Mouse (Mus musculus) heart, embryonic 14.5 days (tissue): ENCODE data around the gene Rbm33. TPM values are rescaled to one million over a fixed set of nuclear protein-coding genes. Genes with fewer than 3 reads are reported as not detected.

Experiments
- ATAC-seq: fragments of 200-750 bp; cut with Nextera tagmentation; 2 replicates; pipeline ENCODE4 v1.8.0; 2017; ENCODE audit warnings: low read depth, moderate TSS enrichment; ENCODE audit not compliant: insufficient number of reproducible peaks, insufficient read depth, low FRiP score
- H3K27ac ChIP-seq, 2 experiments: fragments of 200-500 bp in 1 of 2; fragments of 300-500 bp in 1 of 2; sonication (generic) in 1 of 2; replicated peaks in 1 of 2; 2 replicates each; pipeline ENCODE4 v1.5.1; 2012 to 2014; ENCODE audit warnings: low read depth in 2 of 2, low read length in 2 of 2, control low read depth in 1 of 2, mild to moderate bottlenecking in 1 of 2, mixed read lengths in 1 of 2; ENCODE audit not compliant: control insufficient read depth in 1 of 2, insufficient read depth in 1 of 2
- H3K27me3 ChIP-seq: fragments of 300-500 bp; sonication (generic); 2 replicates; pipeline ENCODE4 v1.6.1; 2014; ENCODE audit warnings: mild to moderate bottlenecking, low read length, control low read depth; ENCODE audit not compliant: control insufficient read depth, insufficient read depth
- H3K36me3 ChIP-seq: fragments of 300-500 bp; sonication (generic); 2 replicates; pipeline ENCODE4 v1.6.1; 2014; ENCODE audit warnings: mild to moderate bottlenecking, control low read depth, low read length, mixed read lengths; ENCODE audit not compliant: control insufficient read depth, insufficient read depth
- H3K4me1 ChIP-seq, 2 experiments: fragments of 200-500 bp in 1 of 2; fragments of 300-500 bp in 1 of 2; sonication (generic) in 1 of 2; 2 replicates each; pipeline ENCODE4 v1.6.1; 2012 to 2014; ENCODE audit warnings: low read length in 2 of 2, control low read depth in 1 of 2, mixed read lengths in 1 of 2; ENCODE audit not compliant: control insufficient read depth in 2 of 2, insufficient read depth in 2 of 2
- H3K4me2 ChIP-seq: fragments of 300-500 bp; sonication (generic); 2 replicates; pipeline ENCODE4 v1.6.1; 2014; ENCODE audit warnings: mild to moderate bottlenecking, low read length
- H3K4me3 ChIP-seq, 2 experiments: fragments of 200-500 bp in 1 of 2; fragments of 300-500 bp in 1 of 2; sonication (generic) in 1 of 2; 2 replicates each; pipeline ENCODE4 v1.5.1; 2012 to 2014; ENCODE audit warnings: low read length in 2 of 2, mild to moderate bottlenecking in 2 of 2, control low read depth in 1 of 2, low read depth in 1 of 2, moderate library complexity in 1 of 2; ENCODE audit not compliant: control insufficient read depth in 1 of 2, insufficient read depth in 1 of 2
- H3K9ac ChIP-seq: fragments of 300-500 bp; sonication (generic); 2 replicates; pipeline ENCODE4 v1.6.1; 2014; ENCODE audit warnings: mild to moderate bottlenecking, low read length
- H3K9me3 ChIP-seq: fragments of 300-500 bp; sonication (generic); 2 replicates; pipeline ENCODE4 v1.6.1; 2016; ENCODE audit warnings: low read length, control low read depth; ENCODE audit not compliant: control insufficient read depth
- WGBS: fragments of 180-500 bp; shearing (Covaris S2); extraction: QIAGEN DNeasy Blood & Tissue Kit; methylation state at CpG from one replicate; pipeline ENCODE4 v1.1.7; 2014; 5-methylcytosine and 5-hydroxymethylcytosine counted together
- polyA plus RNA-seq: library from polyadenylated mRNA; unstranded; fragments of >200 nt; fragmentation: Nextera tagmentation; extraction: Ambion mirVana; gene quantifications from 2 replicates; pipeline ENCODE4 v1.2.1, GENCODE M21; 2014

Gene Rbm33
- polyA plus RNA-seq, 1 experiment from 2014 or later, result 14.4 TPM

- WGBS, result 85% methylated on average over 3 of the region's 3 CpGs
- no peak overlapping the region for H3K4me3 ChIP-seq
- H3K9ac ChIP-seq, result no peak overlapping the region
- H3K36me3 ChIP-seq, result peaks cover 35% of the 10 kb centered on the region
- ATAC-seq, result no peak
- H3K9me3 ChIP-seq, result no peaks in the 10 kb centered on the region
- H3K4me1 ChIP-seq, result peaks cover 2 to 21% of the 10 kb centered on the region in 2 experiments; a peak in 3 of 4 replicates
- no peaks in the 10 kb centered on the region for H3K27me3 ChIP-seq
- H3K4me2 ChIP-seq, result no peak overlapping the region
- no peak overlapping the region for H3K27ac ChIP-seq
These were observed 89.7 kb downstream of the Rbm33 start for GRCm38 (mm10) chr5:28406662-28407061.

- Histone ChIP-seq H3K4me2 (no peak overlapping the region), H3K36me3 (peaks cover 90% of the 10 kb centered on the region)
These were observed 95.2 kb downstream of the Rbm33 start for GRCm38 (mm10) chr5:28412006-28412685.

GRCm38 (mm10) chr5:28413533-28413932, 96.6 kb downstream of the Rbm33 start:
- Histone ChIP-seq H3K27me3 (no peaks in the 10 kb centered on the region), H3K9ac (no peak overlapping the region), H3K4me3 (no peak overlapping the region), H3K9me3 (no peaks in the 10 kb centered on the region), H3K36me3 (peaks cover 95% of the 10 kb centered on the region), H3K4me2 (no peak overlapping the region), H3K27ac (no peak overlapping the region), H3K4me1 (no peaks in the 10 kb centered on the region)
- 82% methylated on average over 5 of the region's 5 CpGs for WGBS
- no peak for ATAC-seq

More at GRCm38 (mm10) chr5:28412006-28412685, 95.2 kb downstream of the Rbm33 start:
- 74% methylated on average over 2 of the region's 2 CpGs for WGBS
- ATAC-seq, result no peak
- Histone ChIP-seq H3K27ac (no peak overlapping the region), H3K27me3 (no peaks in the 10 kb centered on the region), H3K4me3 (no peak overlapping the region), H3K9ac (no peak overlapping the region), H3K4me1 (no peaks in the 10 kb centered on the region), H3K9me3 (no peaks in the 10 kb centered on the region)

GRCm38 (mm10) chr5:28414076-28414475, 97.2 kb downstream of the Rbm33 start:
- Histone ChIP-seq H3K4me2 (no peak overlapping the region), H3K27ac (no peak overlapping the region)
- WGBS, result 86% methylated on average over 3 of the region's 3 CpGs

GRCm38 (mm10) chr5:28416029-28416428, 99.1 kb downstream of the Rbm33 start:
- no peaks in the 10 kb centered on the region for H3K9me3 ChIP-seq
- peaks cover 95% of the 10 kb centered on the region for H3K36me3 ChIP-seq
- no peak overlapping the region for H3K4me3 ChIP-seq
- ATAC-seq, result no peak
- no peaks in the 10 kb centered on the region for H3K4me1 ChIP-seq
- H3K27me3 ChIP-seq, result no peaks in the 10 kb centered on the region
- H3K4me2 ChIP-seq, result no peak overlapping the region
- H3K27ac ChIP-seq, result no peak overlapping the region
- H3K9ac ChIP-seq, result no peak overlapping the region

More at GRCm38 (mm10) chr5:28414076-28414475, 97.2 kb downstream of the Rbm33 start:
- Histone ChIP-seq H3K4me3 (no peak overlapping the region), H3K4me1 (no peaks in the 10 kb centered on the region), H3K27me3 (no peaks in the 10 kb centered on the region), H3K36me3 (peaks cover 95% of the 10 kb centered on the region), H3K9me3 (no peaks in the 10 kb centered on the region), H3K9ac (no peak overlapping the region)
- ATAC-seq, result no peak

GRCm38 (mm10) chr5:28418734-28419133, 101.8 kb downstream of the Rbm33 start:
- Histone ChIP-seq H3K27ac (no peak overlapping the region), H3K4me2 (no peak overlapping the region), H3K36me3 (peaks cover 69% of the 10 kb centered on the region), H3K9me3 (no peaks in the 10 kb centered on the region), H3K9ac (no peak overlapping the region), H3K4me3 (no peak overlapping the region), H3K27me3 (no peaks in the 10 kb centered on the region), H3K4me1 (no peaks in the 10 kb centered on the region)
- 82% methylated on average over 10 of the region's 10 CpGs for WGBS
- no peak for ATAC-seq

GRCm38 (mm10) chr5:28419640-28420265, 102.8 kb downstream of the Rbm33 start:
- WGBS, result 70% methylated on average over 12 of the region's 12 CpGs
- ATAC-seq, result peak; percentile 45; the same call in 1 of the 2 replicates

More at GRCm38 (mm10) chr5:28419640-28420265, 102.8 kb downstream of the Rbm33 start:
- Histone ChIP-seq H3K9ac (no peak overlapping the region), H3K4me1 (no peaks in the 10 kb centered on the region), H3K9me3 (no peaks in the 10 kb centered on the region), H3K36me3 (peaks cover 59% of the 10 kb centered on the region), H3K27me3 (no peaks in the 10 kb centered on the region), H3K4me2 (no peak overlapping the region), H3K27ac (no peak overlapping the region), H3K4me3 (no peak overlapping the region)
